Mouse (Mus musculus) midbrain, embryonic 10.5 days (tissue): ENCODE measurements around the gene Cbarp. TPM values are rescaled to one million over a fixed set of nuclear protein-coding genes. Genes with fewer than 3 reads are reported as not detected.

Experiments
- DNase-seq: peaks from one replicate; pipeline ENCODE4 v3.0.0-alpha.2; 2017; ENCODE audit warnings: low spot score
- H3K27ac ChIP-seq: fragments of 300-500 bp; sonication (generic); replicated peaks from 2 replicates; pipeline ENCODE4 v1.5.1; 2016; ENCODE audit warnings: mild to moderate bottlenecking
- H3K27me3 ChIP-seq: fragments of 300-500 bp; sonication (generic); 2 replicates; pipeline ENCODE4 v1.6.1; 2016; ENCODE audit warnings: low read depth, mild to moderate bottlenecking; ENCODE audit not compliant: poor library complexity, severe bottlenecking
- H3K36me3 ChIP-seq: fragments of 300-500 bp; sonication (generic); 2 replicates; pipeline ENCODE4 v1.6.1; 2016; ENCODE audit warnings: mild to moderate bottlenecking, moderate library complexity
- H3K4me1 ChIP-seq: fragments of 300-500 bp; sonication (generic); 2 replicates; pipeline ENCODE4 v1.6.1; 2016
- H3K4me3 ChIP-seq: fragments of 300-500 bp; sonication (generic); 2 replicates; pipeline ENCODE4 v1.5.1; 2016; ENCODE audit warnings: mild to moderate bottlenecking, moderate library complexity
- H3K9me3 ChIP-seq: fragments of 300-500 bp; sonication (generic); replicated peaks from 2 replicates; pipeline ENCODE4 v1.6.1; 2016; ENCODE audit warnings: mild to moderate bottlenecking
- WGBS: fragments of 180-500 bp; shearing (Covaris S2); methylation state at CpG from one replicate; pipeline ENCODE4 v1.1.7; 2016; 5-methylcytosine and 5-hydroxymethylcytosine counted together
- polyA plus RNA-seq: library from polyadenylated mRNA; unstranded; fragments of >200 nt; fragmentation: Nextera tagmentation; extraction: Ambion mirVana; gene quantifications from 2 replicates; pipeline ENCODE4 v1.2.1, GENCODE M21; 2016

Cbarp gene
- polyA plus RNA-seq, 1 experiment from 2014 or later = 7.8 TPM

DNA sequence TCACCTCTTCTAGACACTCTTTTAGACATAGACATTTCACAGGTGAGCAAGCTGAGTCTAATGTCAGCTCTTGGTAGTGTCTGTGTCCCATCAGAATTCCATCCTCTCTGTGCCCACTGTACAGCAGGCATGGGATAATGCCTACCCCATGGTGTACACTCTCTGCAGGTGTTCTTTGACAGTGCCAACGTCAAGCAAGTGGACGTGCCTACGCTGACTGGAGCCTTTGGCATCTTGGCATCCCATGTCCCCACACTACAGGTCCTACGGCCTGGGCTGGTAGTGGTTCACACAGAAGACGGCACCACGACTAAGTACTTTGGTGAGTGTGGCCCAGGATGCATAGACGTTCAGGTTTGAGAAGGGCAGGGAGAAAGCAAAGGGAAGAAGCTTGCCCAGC lies 3.0 kb upstream of the Cbarp start:
- WGBS = 94% methylated on average over 7 of the region's 7 CpGs
- DNase-seq = no peak
- Histone ChIP-seq H3K36me3 (peaks cover 35% of the 10 kb centered on the region), H3K4me3 (peak overlapping the region; percentile 84), H3K27ac (no peak overlapping the region), H3K9me3 (no peaks in the 10 kb centered on the region), H3K27me3 (peaks cover 16% of the 10 kb centered on the region), H3K4me1 (peaks cover 91% of the 10 kb centered on the region)

DNA sequence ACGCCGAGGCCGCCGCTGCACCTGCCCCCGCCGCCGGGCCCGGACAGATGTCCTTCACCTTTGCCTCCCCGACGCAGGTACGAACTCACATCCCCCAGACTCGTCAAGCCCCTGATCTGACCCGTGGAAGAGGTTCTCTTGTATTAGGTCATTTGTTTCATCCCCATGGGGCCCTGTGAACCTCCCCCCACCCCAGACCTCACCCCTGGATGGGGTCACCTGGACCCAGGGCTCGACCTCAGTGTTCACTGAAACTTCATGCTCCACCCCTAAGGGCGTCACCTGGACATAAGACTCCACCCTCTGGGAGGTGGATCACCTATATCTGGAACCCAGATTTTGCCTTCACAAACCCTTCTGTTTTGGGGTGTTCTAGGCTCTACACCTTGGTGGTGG lies 1.9 kb upstream of the Cbarp start:
- H3K9me3 ChIP-seq = no peaks in the 10 kb centered on the region
- H3K4me3 ChIP-seq = peak overlapping the region; percentile 84
- peaks cover 94% of the 10 kb centered on the region for H3K4me1 ChIP-seq
- DNase-seq = no peak
- 1% methylated on average over 15 of the region's 15 CpGs for WGBS
- H3K27me3 ChIP-seq = peaks cover 25% of the 10 kb centered on the region
- peak overlapping the region; percentile 92 for H3K27ac ChIP-seq
- peaks cover 35% of the 10 kb centered on the region for H3K36me3 ChIP-seq

DNA sequence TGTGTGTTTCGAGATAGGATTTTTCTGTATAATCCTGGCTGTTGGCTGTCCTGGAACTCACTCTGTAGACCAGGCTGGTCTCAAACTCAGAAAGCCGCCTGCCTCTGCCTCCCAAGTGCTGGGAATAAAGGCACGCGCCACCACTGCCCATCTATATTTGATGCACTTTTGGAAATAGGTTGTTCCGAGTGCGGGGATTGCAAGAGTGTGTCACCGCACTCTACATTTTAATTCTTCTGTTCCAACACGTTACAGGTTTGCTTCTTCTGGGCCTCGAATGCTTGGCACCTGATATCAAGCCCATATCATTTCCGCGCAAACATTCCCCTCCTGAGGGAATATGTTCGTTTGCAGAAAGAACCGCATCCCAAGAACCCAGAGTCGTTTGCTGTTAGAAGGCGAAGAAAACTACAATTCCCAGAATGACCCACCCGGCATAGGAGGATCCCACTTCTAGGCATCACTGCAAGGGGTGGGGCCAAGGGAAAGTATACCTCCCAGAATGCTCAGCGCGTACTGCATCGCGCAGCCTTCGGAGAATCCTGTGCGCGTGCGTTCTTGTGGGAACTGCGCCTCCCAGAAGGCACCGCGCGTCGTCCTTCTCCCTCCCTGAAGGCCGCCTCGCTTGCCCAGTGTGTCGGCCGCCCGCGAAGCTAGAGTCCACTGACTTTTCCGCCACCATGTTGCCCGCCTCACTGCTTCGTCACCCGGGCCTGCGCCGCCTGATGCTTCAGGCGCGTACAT lies 1.3 kb upstream of the Cbarp start:
- DNase-seq = peak; percentile 94
- H3K9me3 ChIP-seq = no peaks in the 10 kb centered on the region
- 2% methylated on average over 43 of the region's 43 CpGs for WGBS
- peaks cover 31% of the 10 kb centered on the region for H3K27me3 ChIP-seq
- H3K36me3 ChIP-seq = peaks cover 35% of the 10 kb centered on the region
- peak overlapping the region; percentile 84 for H3K4me3 ChIP-seq
- peak overlapping the region; percentile 92 for H3K27ac ChIP-seq
- peaks cover 94% of the 10 kb centered on the region for H3K4me1 ChIP-seq

DNA sequence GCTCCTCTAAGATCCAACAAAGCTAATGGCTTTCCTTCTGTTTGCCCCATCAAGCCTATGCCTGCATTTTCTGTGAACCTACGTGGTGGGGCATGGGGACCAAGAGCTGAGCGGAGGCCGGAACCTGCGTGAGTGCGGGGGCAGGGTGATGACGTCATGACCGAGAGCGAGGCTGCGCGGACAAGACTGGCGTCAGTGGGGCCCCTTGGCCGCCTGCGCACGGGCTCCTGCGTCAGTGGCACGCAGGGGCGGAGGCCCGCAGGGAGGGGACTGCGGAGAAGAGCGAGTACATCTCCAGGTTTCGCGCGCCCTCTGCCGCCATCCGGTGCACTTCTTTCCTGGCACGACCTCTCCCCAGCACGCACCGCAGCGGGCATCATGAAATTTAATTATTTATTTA lies 608 bp upstream of the Cbarp start:
- Histone ChIP-seq H3K27ac (peak overlapping the region; percentile 92), H3K9me3 (no peaks in the 10 kb centered on the region), H3K27me3 (peaks cover 38% of the 10 kb centered on the region), H3K4me1 (peaks cover 94% of the 10 kb centered on the region), H3K4me3 (peak overlapping the region; percentile 84), H3K36me3 (peaks cover 37% of the 10 kb centered on the region)
- DNase-seq = peak; percentile 93
- under 1% methylated on average over 29 of the region's 29 CpGs for WGBS

DNA sequence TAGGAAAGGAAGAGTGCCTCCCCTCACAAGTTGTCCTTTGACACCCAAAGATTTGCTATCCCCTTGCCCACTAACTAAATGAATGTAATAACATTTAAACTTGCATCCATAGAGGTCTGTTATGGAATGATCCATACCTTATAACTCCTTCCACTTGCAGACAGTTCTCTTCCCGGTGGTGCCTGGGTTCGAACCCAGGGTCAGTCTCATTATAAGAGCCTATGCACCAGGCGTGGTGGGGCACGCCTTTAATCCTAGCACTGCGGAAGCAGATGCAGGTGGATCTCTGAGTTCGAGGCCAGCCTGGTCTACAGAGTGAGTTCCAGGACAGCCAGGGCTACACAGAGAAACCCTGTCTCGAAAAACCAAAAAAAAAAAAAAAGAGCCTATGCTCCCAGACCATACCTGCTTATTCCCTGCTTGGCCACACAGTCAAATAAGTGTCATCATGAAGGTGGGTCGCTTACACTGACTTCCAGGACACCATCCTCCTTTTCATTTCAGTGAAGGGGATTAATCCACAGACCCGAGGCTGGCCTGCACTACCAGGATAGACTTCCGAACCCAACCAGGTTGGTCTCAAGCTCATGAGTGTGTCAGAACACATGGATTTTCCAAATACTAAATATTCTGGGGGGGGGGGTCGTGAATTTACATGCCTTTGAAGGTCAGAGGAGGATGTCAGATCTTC lies 515 bp downstream of the Cbarp start:
- DNase-seq = no peak
- peaks cover 37% of the 10 kb centered on the region for H3K36me3 ChIP-seq
- H3K4me3 ChIP-seq = peak overlapping the region; percentile 87
- H3K4me1 ChIP-seq = peaks cover 86% of the 10 kb centered on the region
- H3K27me3 ChIP-seq = peaks cover 49% of the 10 kb centered on the region
- 77% methylated on average over 11 of the region's 11 CpGs for WGBS
- no peak overlapping the region for H3K27ac ChIP-seq
- no peaks in the 10 kb centered on the region for H3K9me3 ChIP-seq

DNA sequence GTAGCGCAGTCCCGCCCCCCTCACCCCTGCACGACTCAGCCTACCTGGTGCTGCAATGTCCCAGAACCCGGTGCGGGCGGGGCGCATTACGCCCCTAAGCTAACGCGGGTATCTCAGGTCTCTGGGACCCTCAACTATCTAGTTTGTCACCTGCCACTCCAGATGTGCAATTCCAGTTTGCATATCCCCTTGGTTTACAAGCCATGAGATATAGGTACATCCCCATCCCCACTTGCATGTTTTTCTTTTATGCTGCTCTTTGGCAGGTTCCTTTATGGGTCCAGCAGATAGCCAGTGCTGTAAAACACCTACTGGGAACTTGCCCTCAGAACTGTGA lies 1.2 kb downstream of the Cbarp start:
- H3K36me3 ChIP-seq = peaks cover 37% of the 10 kb centered on the region
- peak overlapping the region; percentile 87 for H3K4me3 ChIP-seq
- H3K9me3 ChIP-seq = no peaks in the 10 kb centered on the region
- 1% methylated on average over 10 of the region's 10 CpGs for WGBS
- peaks cover 78% of the 10 kb centered on the region for H3K4me1 ChIP-seq
- DNase-seq = no peak
- peaks cover 57% of the 10 kb centered on the region for H3K27me3 ChIP-seq
- H3K27ac ChIP-seq = peak overlapping the region; percentile 92

DNA sequence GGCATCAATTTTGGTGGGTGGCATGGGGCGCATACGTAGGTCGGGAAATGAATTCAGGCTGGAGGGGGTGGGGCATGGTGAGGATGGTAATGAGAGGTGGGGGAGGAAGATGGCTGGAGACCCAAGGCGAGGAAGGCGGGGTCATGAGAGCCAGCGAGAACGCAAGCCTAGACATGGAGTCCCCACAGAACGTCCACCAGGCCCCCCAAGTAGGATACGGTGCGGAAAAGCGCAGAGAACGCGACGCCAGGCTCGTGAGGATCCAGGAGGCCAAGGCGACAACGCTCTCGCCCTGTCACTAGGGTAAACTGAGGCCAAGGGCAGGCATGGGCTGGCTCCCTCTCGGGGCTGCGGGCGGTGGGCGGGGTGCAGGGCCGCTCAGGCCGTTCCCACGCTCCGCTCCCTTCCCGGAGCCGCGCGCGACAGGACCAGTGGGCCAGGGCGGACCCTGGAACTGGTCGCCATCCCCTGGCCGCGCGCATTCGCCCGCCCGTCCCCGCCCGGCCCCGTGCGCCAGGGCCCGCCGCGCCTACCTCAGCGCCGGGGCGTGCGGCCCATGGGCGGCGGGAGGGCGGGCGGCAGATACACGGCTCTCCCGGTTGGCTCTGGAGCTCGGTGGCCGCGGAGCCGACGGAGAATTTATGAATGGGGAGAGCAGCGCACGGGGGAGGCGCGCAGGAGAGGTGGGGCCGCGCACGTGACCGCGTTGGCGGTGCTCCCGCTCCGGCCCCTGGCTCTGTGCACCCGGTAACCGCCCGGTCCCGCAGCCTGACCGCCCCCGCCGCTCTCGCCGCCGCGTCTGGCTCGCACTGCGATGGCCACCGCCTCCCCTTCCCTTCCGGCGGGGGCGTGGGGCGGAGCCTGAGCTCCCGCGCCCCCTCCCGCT lies 1.8 kb downstream of the Cbarp start, which contains the start of gene Atp5d:
Atp5d (plus strand) TSS at position 80 of the 886 bp plus-strand sequence.
- H3K4me1 ChIP-seq = peaks cover 72% of the 10 kb centered on the region
- WGBS = under 1% methylated on average over 93 of the region's 94 CpGs
- H3K27ac ChIP-seq = peak within 1 kb of the TSS; percentile 92
- peak within 1 kb of the TSS; percentile 87 for H3K4me3 ChIP-seq
- peaks cover 37% of the 10 kb centered on the region for H3K36me3 ChIP-seq
- peaks cover 63% of the 10 kb centered on the region for H3K27me3 ChIP-seq
- no peaks in the 10 kb centered on the region for H3K9me3 ChIP-seq
- peak; percentile 62 for DNase-seq

DNA sequence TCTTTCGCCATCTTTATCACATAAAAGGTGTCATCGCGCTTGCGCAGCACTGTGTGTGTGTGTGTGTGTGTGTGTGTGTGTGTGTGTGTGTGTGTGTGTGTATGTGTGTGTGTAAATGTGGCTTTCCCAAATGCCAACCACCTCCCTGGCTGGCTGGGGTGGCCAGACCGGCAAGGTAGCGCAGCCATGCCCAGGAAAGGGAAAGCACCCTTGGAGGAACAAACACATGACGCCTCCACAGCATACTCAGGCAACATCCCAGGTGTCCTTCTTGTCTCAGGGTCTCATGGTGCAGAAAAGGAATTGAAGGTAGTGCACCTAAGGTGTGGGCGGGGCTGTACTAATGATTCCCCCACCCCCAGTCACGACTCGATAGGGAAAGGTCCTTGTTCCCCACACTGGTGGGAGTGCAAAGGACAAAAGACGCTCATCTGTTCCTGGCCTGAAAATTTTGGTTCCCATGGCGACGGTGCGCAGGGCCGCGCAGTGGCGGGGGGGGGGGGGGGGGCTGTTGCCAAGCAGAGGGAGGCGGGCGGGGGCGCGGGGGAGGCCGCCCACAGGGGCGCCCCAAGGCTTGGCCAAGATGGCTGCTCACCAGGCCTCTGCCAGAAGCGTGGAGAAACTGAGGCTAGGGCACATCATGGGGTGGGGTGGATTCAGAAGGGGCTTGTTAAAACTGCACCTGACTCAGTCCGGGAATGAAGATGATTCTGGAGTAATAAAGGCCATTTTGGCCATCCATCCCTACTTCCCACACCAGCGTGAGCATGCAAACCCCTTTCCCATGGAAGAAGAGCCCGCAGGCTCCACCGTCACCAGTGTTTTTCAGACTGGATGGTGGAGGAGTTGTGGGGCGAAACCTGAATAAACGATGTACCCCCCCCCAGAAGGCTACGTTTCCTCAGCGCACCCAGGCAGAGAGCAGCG lies 2.7 kb downstream of the Cbarp start:
- Histone ChIP-seq H3K9me3 (no peaks in the 10 kb centered on the region), H3K27ac (peak overlapping the region; percentile 92), H3K36me3 (peaks cover 40% of the 10 kb centered on the region), H3K4me3 (peak overlapping the region; percentile 87), H3K27me3 (peaks cover 72% of the 10 kb centered on the region), H3K4me1 (peaks cover 65% of the 10 kb centered on the region)
- WGBS = 4% methylated on average over 33 of the region's 33 CpGs
- DNase-seq = peak; percentile 63

DNA sequence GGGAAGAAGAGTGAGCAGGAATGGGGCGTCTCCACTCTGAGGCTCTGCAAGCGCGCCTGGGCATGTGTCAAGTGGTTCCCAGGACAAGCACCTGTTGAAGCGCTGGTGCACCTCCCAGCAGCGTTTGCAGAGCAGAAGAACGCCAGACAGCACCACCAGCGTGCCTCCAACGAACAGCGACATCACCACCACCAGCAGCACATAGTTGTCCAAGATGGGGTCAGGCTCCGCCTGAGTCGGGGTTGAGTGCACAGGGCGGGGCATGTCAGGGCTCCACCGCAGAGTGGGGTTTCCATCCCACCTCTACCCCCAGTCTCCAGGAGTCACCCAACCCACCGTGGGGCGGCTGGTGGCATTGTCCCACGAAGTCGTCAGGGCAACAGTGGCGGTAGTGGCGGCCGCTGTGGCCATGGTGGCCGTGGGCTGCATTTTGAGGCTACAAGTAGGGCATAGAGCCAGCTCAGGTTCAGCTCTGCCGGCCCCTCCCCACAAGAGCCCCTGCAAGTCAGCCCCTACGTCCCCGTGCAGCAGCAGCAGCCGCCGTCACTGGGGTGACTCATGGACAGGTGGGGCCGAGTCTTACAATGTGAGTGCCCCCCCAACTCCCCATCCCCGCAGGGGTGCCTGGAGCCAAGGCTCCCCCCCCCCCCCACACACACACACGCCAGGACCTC lies 3.5 kb downstream of the Cbarp start:
- WGBS = 5% methylated on average over 29 of the region's 29 CpGs
- Histone ChIP-seq H3K27me3 (peaks cover 80% of the 10 kb centered on the region), H3K27ac (peak overlapping the region; percentile 92)

DNA sequence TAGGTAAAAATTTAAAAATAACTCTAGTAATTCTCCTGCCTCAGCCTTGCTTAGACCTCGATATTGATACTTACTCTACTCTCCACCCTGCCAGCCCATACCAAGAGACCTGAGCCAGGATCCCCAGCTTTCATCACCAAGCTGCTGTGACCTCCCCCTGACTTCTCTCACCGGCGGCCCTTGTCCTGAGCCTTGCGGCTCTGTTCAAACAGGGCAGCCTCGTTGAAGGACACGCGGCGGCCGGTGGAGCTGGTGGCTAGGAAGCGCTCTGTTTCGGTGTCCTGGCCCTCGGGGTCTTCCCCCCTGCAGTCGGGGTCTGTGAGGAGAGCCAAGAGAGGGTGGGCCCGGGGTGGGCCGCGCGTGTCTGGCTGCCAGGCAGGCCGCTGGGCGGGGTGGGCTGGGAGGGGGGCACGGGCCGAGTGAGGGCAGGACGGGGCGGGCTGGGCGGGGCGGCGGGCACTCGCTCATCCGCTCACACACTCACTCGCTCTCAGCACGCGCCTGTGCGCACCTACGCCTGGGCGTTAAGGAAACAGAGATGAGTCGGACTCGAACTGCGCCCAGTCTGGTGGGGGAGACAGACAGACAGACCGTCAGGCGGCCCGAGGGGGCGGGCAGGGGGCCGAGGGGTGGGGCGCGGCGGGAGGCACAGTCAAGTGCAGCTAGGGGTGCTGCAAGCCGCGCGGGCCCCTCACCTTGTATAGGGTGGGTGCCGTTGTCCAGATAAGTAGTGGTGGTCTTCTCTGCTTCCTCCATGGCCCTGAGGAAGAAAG lies 4.3 kb downstream of the Cbarp start:
- Histone ChIP-seq H3K9me3 (no peaks in the 10 kb centered on the region), H3K36me3 (peaks cover 55% of the 10 kb centered on the region), H3K27me3 (peaks cover 86% of the 10 kb centered on the region), H3K4me1 (peaks cover 65% of the 10 kb centered on the region), H3K4me3 (peak overlapping the region; percentile 87), H3K27ac (peak overlapping the region; percentile 92)
- WGBS = 16% methylated on average over 44 of the region's 49 CpGs
- DNase-seq = no peak

More for the DNA sequence above, 3.5 kb downstream of the Cbarp start:
- Histone ChIP-seq H3K4me1 (peaks cover 65% of the 10 kb centered on the region), H3K36me3 (peaks cover 48% of the 10 kb centered on the region), H3K4me3 (peak overlapping the region; percentile 87), H3K9me3 (no peaks in the 10 kb centered on the region)
- DNase-seq = no peak

DNA sequence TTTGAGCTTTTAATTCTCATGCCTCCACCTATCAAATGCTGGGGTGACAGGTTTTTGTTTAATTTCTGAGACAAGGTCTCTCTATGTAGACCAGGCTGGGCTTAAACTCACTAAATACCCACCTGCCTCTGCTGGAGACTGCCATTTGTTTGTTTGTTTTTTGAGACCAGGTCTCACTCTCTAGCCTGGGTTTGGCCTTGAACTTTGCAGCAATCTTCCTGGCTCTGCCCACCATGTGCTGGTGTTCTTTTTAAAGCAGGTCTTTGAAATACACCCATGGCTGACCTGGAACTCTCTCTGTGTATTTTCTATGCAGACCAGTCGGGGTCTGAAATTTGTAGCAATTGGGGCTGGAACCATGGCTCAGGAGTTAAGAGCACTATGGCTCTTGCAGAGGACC lies 5.0 kb downstream of the Cbarp start:
- H3K27ac ChIP-seq = no peak overlapping the region
- peaks cover 63% of the 10 kb centered on the region for H3K36me3 ChIP-seq
- no peak for DNase-seq
- peaks cover 91% of the 10 kb centered on the region for H3K27me3 ChIP-seq
- H3K4me1 ChIP-seq = peaks cover 64% of the 10 kb centered on the region
- H3K9me3 ChIP-seq = no peaks in the 10 kb centered on the region
- 92% methylated on average over 1 of the region's 1 CpGs for WGBS
- 0 out of 2 replicates have a peak overlapping the region, but pooled peaks have one; percentile 22 for H3K4me3 ChIP-seq
